Mouse (Mus musculus) MEL (cell line): ENCODE data around the gene Slc15a2. TPM values are rescaled to one million over a fixed set of nuclear protein-coding genes. Genes with fewer than 3 reads are reported as not detected.

Experiments used
- DNase-seq: peaks from one replicate; pipeline ENCODE4 v3.0.0; 2011; ENCODE audit warnings: low read depth, low spot score
- H3K27ac ChIP-seq: 2 replicates; pipeline ENCODE4 v1.5.1; 2012; ENCODE audit warnings: low read depth, mild to moderate bottlenecking, control low read depth, low read length, moderate library complexity; ENCODE audit not compliant: control insufficient read depth
- H3K27me3 ChIP-seq, 2 experiments: fragments of 150-350 bp in 1 of 2; sonication (generic) in 1 of 2; 2 replicates each; pipeline ENCODE4 v1.6.1; 2012; ENCODE audit warnings: low read length in 2 of 2, mild to moderate bottlenecking in 2 of 2, improper control_type of control experiment in 1 of 2, moderate library complexity in 1 of 2; ENCODE audit not compliant: insufficient read depth in 2 of 2, control insufficient read depth in 1 of 2
- H3K36me3 ChIP-seq, 2 experiments: 2 replicates each; pipeline ENCODE4 v1.6.1; 2012 to 2014; ENCODE audit warnings: low read length in 2 of 2, improper control_type of control experiment in 1 of 2, inconsistent platforms in 1 of 2, mild to moderate bottlenecking in 1 of 2; ENCODE audit not compliant: insufficient read depth in 2 of 2, control insufficient read depth in 1 of 2
- H3K4me1 ChIP-seq, 2 experiments: fragments of 150-350 bp in 1 of 2; sonication (generic) in 1 of 2; 2 replicates each; pipeline ENCODE4 v1.6.1; 2012; ENCODE audit warnings: low read length in 2 of 2, improper control_type of control experiment in 1 of 2, mild to moderate bottlenecking in 1 of 2; ENCODE audit not compliant: insufficient read depth in 2 of 2, control insufficient read depth in 1 of 2
- H3K4me3 ChIP-seq, 2 experiments: fragments of 150-350 bp in 1 of 2; sonication (generic) in 1 of 2; 2 replicates each; pipeline ENCODE4 v1.5.1; 2012; ENCODE audit warnings: low read depth in 2 of 2, low read length in 2 of 2, mild to moderate bottlenecking in 2 of 2, moderate library complexity in 2 of 2, control low read depth in 1 of 2, improper control_type of control experiment in 1 of 2; ENCODE audit not compliant: control insufficient read depth in 1 of 2, insufficient read depth in 1 of 2
- H3K79me2 ChIP-seq: 2 replicates; pipeline ENCODE4 v1.6.1; 2012; ENCODE audit warnings: mild to moderate bottlenecking, low read length, moderate library complexity; ENCODE audit not compliant: control insufficient read depth, poor library complexity, insufficient read depth
- H3K9ac ChIP-seq: 2 replicates; pipeline ENCODE4 v1.6.1; 2012; ENCODE audit warnings: low read depth, mild to moderate bottlenecking, control low read depth, low read length, moderate library complexity; ENCODE audit not compliant: control insufficient read depth, poor library complexity, severe bottlenecking
- H3K9me3 ChIP-seq: fragments of 150-350 bp; sonication (generic); replicated peaks from 2 replicates; pipeline ENCODE4 v1.6.1; 2012; ENCODE audit warnings: mild to moderate bottlenecking, low read length, improper control_type of control experiment, moderate library complexity; ENCODE audit not compliant: insufficient read depth
- BHLHE40 ChIP-seq: IDR thresholded peaks from 2 replicates; pipeline ENCODE4 v1.6.1; 2012; ENCODE audit warnings: low read depth, mild to moderate bottlenecking, inconsistent platforms, low read length, improper control_type of control experiment, borderline replicate concordance
- CHD2 ChIP-seq: IDR thresholded peaks from 2 replicates; pipeline ENCODE4 v1.6.1; 2011; ENCODE audit warnings: low read length, improper control_type of control experiment
- E2F4 ChIP-seq: IDR thresholded peaks from 2 replicates; pipeline ENCODE4 v1.6.1; 2011; ENCODE audit warnings: low read depth, low read length, improper control_type of control experiment, borderline replicate concordance
- ELF1 ChIP-seq: IDR thresholded peaks from 2 replicates; pipeline ENCODE4 v1.6.1; 2014; ENCODE audit warnings: low read depth, mild to moderate bottlenecking, inconsistent platforms, low read length, improper control_type of control experiment, moderate library complexity
- EP300 ChIP-seq, 2 experiments: IDR thresholded peaks; 2 replicates each; pipeline ENCODE4 v1.6.1; 2011; ENCODE audit warnings: improper control_type of control experiment in 2 of 2, low read length in 2 of 2, low read depth in 1 of 2, mild to moderate bottlenecking in 1 of 2
- ETS1 ChIP-seq: IDR thresholded peaks from 2 replicates; pipeline ENCODE4 v1.6.1; 2012; ENCODE audit warnings: low read depth, mild to moderate bottlenecking, inconsistent platforms, low read length, improper control_type of control experiment, moderate library complexity
- GATA1 ChIP-seq: IDR thresholded peaks from 2 replicates; pipeline ENCODE4 v1.6.1; 2011; ENCODE audit warnings: low read depth, low read length, improper control_type of control experiment
- HCFC1 ChIP-seq: IDR thresholded peaks from 2 replicates; pipeline ENCODE4 v1.6.1; 2012; ENCODE audit warnings: low read depth, mild to moderate bottlenecking, inconsistent platforms, low read length, improper control_type of control experiment, moderate library complexity
- KAT2A ChIP-seq: conservative IDR thresholded peaks from 2 replicates; pipeline ENCODE4 v1.6.1; 2012; ENCODE audit warnings: low read depth, low read length, improper control_type of control experiment, inconsistent platforms
- MAFK ChIP-seq: IDR thresholded peaks from 2 replicates; pipeline ENCODE4 v1.6.1; 2011; ENCODE audit warnings: low read depth, mild to moderate bottlenecking, low read length, improper control_type of control experiment, borderline replicate concordance
- MXI1 ChIP-seq: IDR thresholded peaks from 2 replicates; pipeline ENCODE4 v1.6.1; 2011; ENCODE audit warnings: mild to moderate bottlenecking, low read depth, low read length, improper control_type of control experiment
- NELFE ChIP-seq: IDR thresholded peaks from 2 replicates; pipeline ENCODE4 v1.6.1; 2011; ENCODE audit warnings: low read depth, low read length, improper control_type of control experiment
- NRF1 ChIP-seq: IDR thresholded peaks from 2 replicates; pipeline ENCODE4 v1.6.1; 2014; ENCODE audit warnings: low read depth, mild to moderate bottlenecking, inconsistent platforms, low read length, improper control_type of control experiment, moderate library complexity; ENCODE audit not compliant: poor library complexity, insufficient read depth, severe bottlenecking
- POLR2A ChIP-seq, 2 experiments: IDR thresholded peaks; 2 replicates each; pipeline ENCODE4 v1.6.1; 2011 to 2012; ENCODE audit warnings: low read length in 2 of 2, mild to moderate bottlenecking in 2 of 2, control low read depth in 1 of 2, improper control_type of control experiment in 1 of 2, low read depth in 1 of 2, moderate library complexity in 1 of 2; ENCODE audit not compliant: control insufficient read depth in 1 of 2, insufficient read depth in 1 of 2, poor library complexity in 1 of 2
- POLR2AphosphoS2 ChIP-seq: IDR thresholded peaks from 2 replicates; pipeline ENCODE4 v1.6.1; 2011; ENCODE audit warnings: low read length, improper control_type of control experiment
- RCOR1 ChIP-seq: IDR thresholded peaks from 2 replicates; pipeline ENCODE4 v1.6.1; 2012; ENCODE audit warnings: low read depth, mild to moderate bottlenecking, inconsistent platforms, low read length, improper control_type of control experiment
- SIN3A ChIP-seq: IDR thresholded peaks from 2 replicates; pipeline ENCODE4 v1.6.1; 2012; ENCODE audit warnings: low read length, improper control_type of control experiment, inconsistent platforms
- TAL1 ChIP-seq: IDR thresholded peaks from 2 replicates; pipeline ENCODE4 v1.6.1; 2012; ENCODE audit warnings: mild to moderate bottlenecking, inconsistent platforms, low read length, moderate library complexity, mixed read lengths
- TCF12 ChIP-seq: IDR thresholded peaks from 2 replicates; pipeline ENCODE4 v1.6.1; 2014; ENCODE audit warnings: low read depth, mild to moderate bottlenecking, inconsistent platforms, low read length, improper control_type of control experiment, moderate library complexity
- USF2 ChIP-seq, 2 experiments: IDR thresholded peaks; 2 replicates each; pipeline ENCODE4 v1.6.1; 2011 to 2012; ENCODE audit warnings: improper control_type of control experiment in 2 of 2, low read length in 2 of 2, borderline replicate concordance in 1 of 2, inconsistent platforms in 1 of 2, low read depth in 1 of 2, mild to moderate bottlenecking in 1 of 2; ENCODE audit not compliant: insufficient read depth in 1 of 2
- ZC3H11A ChIP-seq: IDR thresholded peaks from 2 replicates; pipeline ENCODE4 v1.6.1; 2012; ENCODE audit warnings: low read depth, mild to moderate bottlenecking, inconsistent platforms, low read length, improper control_type of control experiment
- ZKSCAN1 ChIP-seq: IDR thresholded peaks from 2 replicates; pipeline ENCODE4 v1.6.1; 2012; ENCODE audit warnings: low read depth, mild to moderate bottlenecking, inconsistent platforms, low read length, improper control_type of control experiment, moderate library complexity
- ZNF384 ChIP-seq: IDR thresholded peaks from 2 replicates; pipeline ENCODE4 v1.6.1; 2012; ENCODE audit warnings: low read depth, mild to moderate bottlenecking, inconsistent platforms, low read length, improper control_type of control experiment
- polyA plus RNA-seq, 2 experiments: library from polyadenylated mRNA; stranded (reverse) in 1 of 2; unstranded in 1 of 2; fragments of >175 nt in 1 of 2; fragments of >200 nt in 1 of 2; gene quantifications; 2 replicates each; pipeline versions ENCODE4 v1.2.1 to v1.2.4; 2012; ENCODE audit warnings: low replicate concordance in 2 of 2, low read depth in 1 of 2; ENCODE audit not compliant: insufficient read length in 2 of 2, insufficient read depth in 1 of 2, missing spikeins in 1 of 2
- total RNA-seq: library from RNA; depleted of rRNA; stranded (reverse); fragments of 300-350 nt; gene quantifications from 2 replicates; pipeline ENCODE4 v1.2.3, GENCODE M21; 2012

Gene Slc15a2
- total and polyA plus RNA-seq, 3 experiments, result not detected

- H3K27ac ChIP-seq, result no peak overlapping the region
- no peak for DNase-seq
- H3K9me3 ChIP-seq, result no peaks in the 10 kb centered on the region
- H3K4me3 ChIP-seq, result no peak overlapping the region
- no peaks in the 10 kb centered on the region for H3K4me1 ChIP-seq
- H3K27me3 ChIP-seq, result no peaks in the 10 kb centered on the region; a peak in 2 of 4 replicates
- no peaks in the 10 kb centered on the region for H3K36me3 ChIP-seq
- no peak for TF ChIP-seq USF2 (IDR thresholded peaks at IDR 0.05; ENCODE audit: borderline replicate concordance in 1 of 2, insufficient read depth in 1 of 2, low read depth in 1 of 2, low read length in 2 of 2)
- no peak for TF ChIP-seq POLR2A (IDR thresholded peaks at IDR 0.05; ENCODE audit: control insufficient read depth in 1 of 2, insufficient read depth in 1 of 2, low read depth in 1 of 2, low read length in 2 of 2, poor library complexity in 1 of 2)
- no peak for TF ChIP-seq ETS1
- TF ChIP-seq SIN3A, result no peak
- TF ChIP-seq KAT2A, result no peak
- TF ChIP-seq ZNF384, result no peak
- TF ChIP-seq TCF12, result no peak
- TF ChIP-seq EP300 (IDR thresholded peaks at IDR 0.05; ENCODE audit: low read depth in 1 of 2, low read length in 2 of 2), result no peak
- no peak for TF ChIP-seq TAL1
- no peak for TF ChIP-seq MXI1
- TF ChIP-seq POLR2AphosphoS2, result no peak
- TF ChIP-seq ZKSCAN1, result no peak
- no peak for TF ChIP-seq GATA1
- TF ChIP-seq ELF1, result no peak
- TF ChIP-seq BHLHE40, result no peak
- TF ChIP-seq NRF1, result no peak
- H3K9ac ChIP-seq, result no peak overlapping the region
- no peaks in the 10 kb centered on the region for H3K79me2 ChIP-seq
Observed at GRCm38 (mm10) chr16:36739404-36739930, 45.3 kb downstream of the Slc15a2 start.

- TF ChIP-seq SIN3A, result no peak
- TF ChIP-seq ELF1, result no peak
- TF ChIP-seq NELFE, result no peak
- TF ChIP-seq HCFC1, result no peak
- no peak for TF ChIP-seq E2F4
- TF ChIP-seq NRF1, result no peak
- TF ChIP-seq EP300 (IDR thresholded peaks at IDR 0.05; ENCODE audit: low read depth in 1 of 2, low read length in 2 of 2), result no peak
- no peak for TF ChIP-seq ZNF384
- no peak for TF ChIP-seq ZC3H11A
- no peak for TF ChIP-seq POLR2AphosphoS2
- TF ChIP-seq BHLHE40, result no peak
- no peak for TF ChIP-seq MXI1
- TF ChIP-seq USF2 (IDR thresholded peaks at IDR 0.05; ENCODE audit: borderline replicate concordance in 1 of 2, insufficient read depth in 1 of 2, low read depth in 1 of 2, low read length in 2 of 2), result no peak
- no peak for TF ChIP-seq MAFK
- no peak for TF ChIP-seq CHD2
- TF ChIP-seq RCOR1, result no peak
- no peaks in the 10 kb centered on the region for H3K4me1 ChIP-seq
- no peaks in the 10 kb centered on the region for H3K9me3 ChIP-seq
Observed at GRCm38 (mm10) chr16:36735421-36735820, 49.3 kb downstream of the Slc15a2 start.

More at GRCm38 (mm10) chr16:36735421-36735820, 49.3 kb downstream of the Slc15a2 start:
- no peak overlapping the region for H3K9ac ChIP-seq
- no peak overlapping the region for H3K27ac ChIP-seq
- H3K36me3 ChIP-seq, result no peaks in the 10 kb centered on the region
- no peaks in the 10 kb centered on the region; a peak in 1 of 4 replicates for H3K27me3 ChIP-seq
- no peak overlapping the region for H3K4me3 ChIP-seq
- no peak for DNase-seq
- no peaks in the 10 kb centered on the region for H3K79me2 ChIP-seq
